Mouse (Mus musculus) bone marrow, adult 2 months (tissue): ENCODE data around the gene Ube2m.
A peak's percentile ranks its signal among the peaks of the same experiment; 100 is the strongest.

ENCODE experiments used
- CTCF ChIP-seq: fragments of 200-500 bp; IDR thresholded peaks from 2 replicates; pipeline ENCODE4 v1.5.1; 2011; ENCODE audit warnings: low read length, control low read depth; ENCODE audit not compliant: control insufficient read depth, insufficient read depth
- POLR2A ChIP-seq: fragments of 200-500 bp; IDR thresholded peaks from 2 replicates; pipeline ENCODE4 v1.6.1; 2011; ENCODE audit warnings: low read depth, mild to moderate bottlenecking, control low read depth, low read length, borderline replicate concordance; ENCODE audit not compliant: control insufficient read depth

DNA sequence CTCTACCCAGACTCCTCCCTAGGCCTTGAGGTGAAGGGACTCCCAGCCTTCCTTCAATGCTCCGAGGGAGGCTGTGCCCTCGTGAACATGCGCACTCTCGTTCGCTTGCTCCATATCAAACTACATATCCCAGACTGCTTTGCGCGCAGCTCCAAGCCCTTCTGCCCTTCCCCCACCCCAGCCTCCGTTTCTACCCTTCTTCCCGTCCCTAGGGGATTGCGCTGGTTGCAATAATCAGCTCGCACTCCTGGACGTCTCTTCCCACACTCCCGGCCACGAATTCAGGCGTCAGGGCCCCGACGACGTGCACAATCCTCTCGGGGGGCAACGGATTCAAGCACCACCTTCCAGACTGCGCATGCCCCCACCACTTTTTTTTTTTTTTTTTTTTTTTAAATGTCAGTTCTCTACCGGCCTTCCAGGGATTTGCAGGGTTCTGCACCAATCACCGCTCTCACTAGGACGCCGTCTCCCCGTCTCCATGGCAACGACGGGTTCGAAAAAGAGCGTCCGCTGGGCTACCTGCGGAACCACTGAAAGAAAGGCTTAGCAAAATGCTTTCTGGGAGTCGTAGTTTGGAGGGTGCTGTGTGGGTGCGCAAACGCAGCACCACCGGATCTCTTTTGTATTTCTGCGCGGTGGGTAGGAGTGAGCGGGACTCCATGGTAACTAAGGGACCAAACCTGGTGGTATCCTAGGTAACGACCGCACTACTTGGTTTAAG lies 16.4 kb upstream of the Ube2m start, which contains the start of gene Mzf1:
- no peak for TF ChIP-seq CTCF
- 0 out of 2 replicates have a peak, but pooled peaks have one; percentile 16 for TF ChIP-seq POLR2A
